Mouse (Mus musculus) R1 (cell line): ENCODE measurements around the gene Aaas.

Source experiments
- DNase-seq: peaks from one replicate; pipeline ENCODE4 v3.0.0-alpha.2; 2018; ENCODE audit warnings: low read depth, low spot score

The Aaas gene

DNA sequence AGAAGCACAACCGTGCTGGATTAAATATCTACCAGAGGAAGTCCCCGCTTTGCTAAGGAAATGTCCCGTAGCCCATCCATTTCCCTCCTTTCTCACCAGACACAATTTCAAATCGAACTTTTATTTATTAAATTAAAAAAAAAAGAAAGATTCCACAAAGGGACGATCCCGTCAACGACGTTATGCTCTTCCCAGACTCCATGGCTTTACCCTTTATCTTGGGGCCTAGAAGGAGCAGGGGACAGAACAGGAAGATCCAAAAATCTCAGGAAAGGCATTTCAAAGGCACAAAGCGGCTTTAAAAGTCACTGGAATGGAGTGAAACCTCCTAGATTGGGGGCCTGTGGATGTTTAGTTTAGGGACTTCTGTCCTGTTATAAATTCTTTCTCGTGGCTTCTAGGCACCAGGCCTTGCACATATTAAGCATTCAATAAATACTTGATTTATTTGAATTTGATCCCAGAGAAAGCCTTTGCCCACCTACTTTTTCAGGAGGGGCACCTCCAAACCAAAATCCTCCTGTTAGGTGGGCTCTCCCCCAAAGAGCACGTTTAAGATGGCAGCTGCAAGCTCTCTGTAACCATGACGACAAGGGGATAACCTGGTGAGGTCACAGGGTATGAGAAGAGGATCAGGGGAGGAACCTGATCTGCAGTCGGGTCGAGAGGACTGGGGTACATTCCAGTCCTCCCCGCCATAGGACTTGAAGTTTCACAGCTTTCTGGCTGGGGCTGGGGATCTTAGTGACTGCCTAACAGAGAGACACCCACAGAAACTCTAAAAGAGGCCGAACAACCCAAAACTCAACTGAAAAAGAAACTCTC, 6.1 kb upstream of the Aaas start:
- DNase-seq = peak; percentile 60

DNA sequence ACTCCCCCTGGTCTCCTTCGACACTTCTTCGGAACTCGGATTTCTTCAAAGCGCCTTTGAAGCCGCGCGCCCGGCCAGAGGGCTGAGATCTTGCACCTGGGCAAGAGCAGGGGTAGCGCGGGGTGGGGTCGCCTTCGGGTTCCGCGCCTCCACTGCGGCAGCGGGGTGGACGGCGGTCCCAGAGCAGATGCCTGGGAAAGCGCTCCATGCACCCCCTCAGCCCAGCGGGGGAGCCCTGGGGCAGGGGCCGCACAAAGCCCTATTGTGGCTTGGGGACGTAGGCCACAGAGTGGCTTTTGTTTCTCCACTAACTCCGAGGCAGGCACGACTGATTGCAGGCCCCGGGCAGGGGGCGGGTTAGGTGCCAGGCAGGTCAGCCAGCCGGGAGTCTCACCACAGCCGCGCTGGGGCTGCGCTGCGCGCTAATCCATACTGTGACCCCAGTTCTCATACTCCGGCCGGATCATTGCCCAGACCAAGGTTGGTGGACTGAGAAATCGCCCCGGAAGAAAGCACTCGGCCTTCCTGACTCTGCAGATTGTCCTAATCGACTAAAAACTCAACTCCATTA, 5.4 kb upstream of the Aaas start:
- DNase-seq = peak; percentile 74

DNA sequence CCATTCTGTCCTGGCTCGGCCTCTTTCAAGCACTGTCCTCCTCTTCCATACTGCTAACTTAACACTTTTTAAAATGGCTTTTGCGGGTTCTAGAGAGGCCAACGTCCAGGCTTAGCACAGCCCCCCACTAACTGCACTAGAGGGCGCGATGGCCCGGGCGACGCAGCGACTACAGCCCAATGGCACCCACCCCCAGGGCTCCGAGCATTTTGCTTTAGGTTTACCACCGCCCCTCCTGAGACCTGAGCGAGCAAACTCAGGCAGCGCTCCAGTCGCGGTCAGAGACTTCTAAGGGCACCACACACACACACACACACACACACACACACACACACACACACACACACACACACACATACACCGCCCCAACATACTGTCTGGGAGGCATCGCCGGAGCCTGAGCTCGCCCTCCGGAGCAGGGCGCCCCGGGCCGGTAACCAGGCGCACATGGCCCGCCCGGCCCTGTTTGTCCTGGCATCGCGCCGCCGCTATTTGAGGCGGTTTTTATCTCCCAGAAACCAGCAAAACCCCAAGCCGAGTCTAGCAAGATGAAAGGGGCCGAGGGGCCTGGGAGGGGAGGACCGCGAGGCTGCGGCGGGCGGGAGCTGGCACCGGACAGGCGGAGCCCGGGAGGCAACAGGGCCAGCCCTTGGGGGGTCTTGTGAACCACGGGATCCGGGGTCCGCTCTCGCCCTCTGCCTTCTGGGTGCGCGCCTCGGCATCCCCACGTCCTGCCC, 4.7 kb upstream of the Aaas start:
- peak; percentile 68 for DNase-seq

DNA sequence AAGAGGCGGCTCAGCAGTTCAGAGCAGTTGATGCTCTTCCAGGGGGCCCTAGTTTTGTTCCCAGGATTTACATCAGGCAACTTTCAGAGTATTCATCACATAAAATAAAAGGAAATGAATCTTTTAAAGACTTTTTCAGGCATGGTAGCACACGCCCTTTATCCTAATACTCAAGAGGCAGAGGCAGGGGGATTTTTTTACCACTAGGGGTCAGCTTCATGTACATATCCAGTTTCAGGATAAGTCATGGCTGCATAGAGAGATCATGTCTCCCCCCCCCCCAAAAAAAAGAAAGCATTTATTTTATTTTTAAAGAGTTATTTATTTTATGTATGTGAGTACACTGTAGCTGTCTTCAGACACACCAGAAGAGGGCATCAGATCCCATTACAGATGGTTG, 3.4 kb upstream of the Aaas start:
- peak; percentile 52 for DNase-seq

DNA sequence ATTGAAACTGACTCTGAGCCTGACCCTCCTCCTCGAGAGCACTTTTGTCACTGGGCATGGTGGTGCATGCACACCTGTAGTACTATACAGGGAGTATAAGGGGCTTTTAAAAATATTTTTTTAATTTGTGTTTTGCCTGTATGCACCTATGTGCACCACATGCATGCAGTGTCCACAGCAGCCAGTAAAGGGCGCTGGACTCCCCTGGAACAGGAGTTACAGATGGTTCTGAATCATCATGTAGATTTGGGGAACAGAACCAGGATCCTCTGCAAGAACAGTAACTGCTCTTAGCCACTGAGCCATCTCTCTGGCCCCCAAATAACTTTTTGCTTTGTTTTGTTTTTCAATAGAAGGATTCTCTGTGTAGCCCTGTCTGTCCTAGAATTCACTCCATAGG, 1.6 kb upstream of the Aaas start:
- no peak for DNase-seq

DNA sequence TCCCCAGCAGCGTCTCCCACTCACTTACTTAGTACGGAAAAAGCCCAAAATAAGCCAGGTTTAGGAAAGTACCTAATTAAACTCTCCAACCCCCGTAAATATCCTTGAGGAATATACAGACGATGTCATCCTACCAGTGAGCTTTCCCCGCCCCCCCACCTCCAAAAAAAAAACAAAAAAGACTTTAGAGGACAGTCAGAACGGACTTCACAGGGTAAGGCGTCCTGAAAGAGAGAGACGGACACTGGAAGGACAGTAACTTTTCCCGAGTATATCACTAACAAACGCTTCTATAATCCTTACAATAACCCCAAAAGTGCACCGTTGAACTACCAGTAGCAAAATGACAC, 346 bp upstream of the Aaas start:
- DNase-seq = no peak

DNA sequence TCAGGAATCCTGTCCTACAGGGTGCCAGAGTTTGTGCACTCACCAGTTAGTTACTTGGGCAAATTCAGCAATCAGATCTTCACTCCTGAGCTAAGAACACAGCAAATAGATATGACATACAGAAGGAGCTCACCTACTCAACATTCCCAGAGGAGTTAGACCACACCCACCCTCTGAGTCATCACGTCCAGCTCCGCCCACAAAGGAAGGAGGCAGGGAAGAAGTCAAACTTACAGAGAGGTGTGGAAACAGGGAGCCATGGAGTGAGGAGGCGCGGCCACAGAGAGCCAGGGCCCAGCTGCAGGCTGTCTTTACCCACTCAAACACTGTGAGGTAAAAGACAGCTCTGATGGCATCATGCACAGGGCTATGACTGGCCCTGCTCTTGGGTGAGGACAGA, 4.1 kb downstream of the Aaas start:
- peak; percentile 91 for DNase-seq

DNA sequence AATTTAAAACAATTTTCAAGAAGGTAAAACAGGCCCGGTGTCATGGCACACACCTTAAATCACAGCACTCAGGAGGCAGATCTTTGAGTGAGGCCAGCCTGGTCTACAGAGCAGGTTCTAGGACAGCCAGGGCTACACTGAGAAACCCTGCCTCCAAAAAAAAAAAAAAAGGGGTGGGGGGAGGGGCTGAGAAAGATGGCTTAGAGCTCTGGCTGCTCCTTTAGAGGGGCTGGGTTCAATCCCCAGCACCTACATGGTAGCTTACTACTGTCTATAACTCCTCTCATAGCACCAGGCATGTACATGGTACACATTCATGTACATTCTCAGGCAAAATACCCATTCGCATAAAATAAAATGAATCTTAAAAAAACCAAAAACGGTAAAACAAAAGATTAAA, 6.1 kb downstream of the Aaas start:
- DNase-seq = no peak

DNA sequence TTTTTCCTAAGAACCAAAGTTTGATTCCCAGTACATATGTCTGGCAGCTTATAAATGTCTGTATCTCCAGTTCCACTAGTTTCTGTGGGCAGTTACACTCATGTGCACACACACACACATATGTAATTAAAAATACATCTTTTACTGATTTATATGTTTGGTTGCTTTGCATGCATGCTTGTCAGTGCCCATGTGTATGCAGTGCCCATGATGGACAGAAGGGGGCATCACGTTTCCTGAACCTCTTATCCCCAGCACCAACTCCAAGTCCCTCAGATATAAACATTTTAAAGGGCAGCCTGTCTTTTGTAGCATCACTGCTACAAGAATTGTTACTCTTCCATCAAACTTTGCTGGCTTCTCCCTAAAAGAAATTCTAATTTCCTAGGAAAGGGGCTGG, 9.0 kb downstream of the Aaas start:
- peak; percentile 72 for DNase-seq

DNA sequence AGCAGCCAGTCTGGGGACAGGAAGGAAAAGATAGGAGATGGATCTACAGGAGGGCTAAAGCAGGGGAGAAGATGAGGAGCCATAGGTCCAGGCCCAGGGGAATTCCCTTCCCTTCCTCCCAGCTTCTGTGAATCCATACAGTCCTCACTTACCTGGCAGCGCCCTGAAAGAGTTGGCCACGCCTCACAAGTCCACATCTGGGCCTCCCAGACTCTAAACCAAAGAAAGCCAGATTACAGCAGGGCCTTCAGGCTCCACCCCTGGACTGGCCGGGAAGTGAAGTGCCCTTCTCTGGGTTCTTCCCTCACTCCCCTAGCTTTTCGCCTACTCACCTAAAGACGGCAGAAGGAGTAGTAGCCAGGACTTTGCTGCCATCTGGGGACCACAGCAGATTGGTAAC, 11.0 kb downstream of the Aaas start:
- DNase-seq = no peak

DNA sequence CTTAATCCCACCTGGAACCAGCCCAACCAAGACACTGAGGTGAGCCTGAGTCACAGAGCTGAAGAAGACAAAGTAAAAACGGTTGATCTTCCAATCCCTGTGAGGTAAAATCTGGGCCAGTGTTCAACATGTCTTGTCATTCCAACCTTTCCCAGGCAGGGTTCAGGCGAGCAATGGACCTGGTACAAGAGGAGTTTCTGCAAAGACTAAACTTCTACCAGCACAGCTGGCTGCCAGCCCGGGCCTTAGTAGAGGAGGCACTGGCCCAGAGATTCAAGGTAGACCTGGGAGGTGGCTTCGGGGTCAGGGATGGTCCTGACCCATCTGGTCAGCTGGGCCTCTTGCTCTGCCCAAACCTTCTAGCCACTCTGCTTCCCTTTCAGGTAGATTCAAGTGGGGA, 13.6 kb downstream of the Aaas start:
- DNase-seq = no peak

DNA sequence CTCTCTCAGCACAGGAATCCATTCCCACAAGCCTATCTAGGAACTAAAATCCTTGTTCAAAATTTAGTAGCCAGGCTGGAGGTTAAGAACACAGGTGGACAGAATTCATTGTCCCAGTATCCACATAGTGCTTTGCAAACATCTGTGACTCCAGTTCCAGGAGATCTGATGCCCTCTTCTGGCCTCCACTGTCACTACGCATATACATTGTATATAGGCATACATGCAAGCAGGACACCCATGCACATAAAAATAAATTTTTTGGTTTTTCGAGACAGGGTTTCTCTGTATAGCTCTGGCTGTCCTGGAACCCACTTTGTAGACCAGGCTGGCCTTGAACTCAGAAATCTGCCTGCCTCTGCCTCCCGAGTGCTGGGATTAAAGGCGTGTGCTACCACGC, 14.6 kb downstream of the Aaas start:
- DNase-seq = peak; percentile 47

DNA sequence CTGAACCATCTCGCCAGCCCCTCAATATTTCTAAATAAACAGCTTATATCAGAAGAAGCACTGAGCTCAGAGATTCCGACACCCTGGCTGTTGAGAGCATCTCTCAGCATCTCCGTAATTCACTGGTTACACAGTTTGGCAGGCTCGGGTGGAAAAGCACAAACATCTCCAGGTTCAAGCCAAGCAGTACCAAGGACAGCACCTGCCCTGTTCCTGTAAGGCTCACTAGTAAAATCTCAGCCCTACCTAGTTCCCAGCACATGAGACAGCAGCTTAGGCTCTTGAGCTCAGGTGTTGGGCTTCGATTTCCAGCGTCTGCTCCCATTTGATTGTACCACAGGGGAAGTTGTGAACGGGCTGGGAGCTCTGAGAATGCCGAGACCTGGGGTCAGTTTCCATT, 15.3 kb downstream of the Aaas start:
- DNase-seq = peak; percentile 66

DNA sequence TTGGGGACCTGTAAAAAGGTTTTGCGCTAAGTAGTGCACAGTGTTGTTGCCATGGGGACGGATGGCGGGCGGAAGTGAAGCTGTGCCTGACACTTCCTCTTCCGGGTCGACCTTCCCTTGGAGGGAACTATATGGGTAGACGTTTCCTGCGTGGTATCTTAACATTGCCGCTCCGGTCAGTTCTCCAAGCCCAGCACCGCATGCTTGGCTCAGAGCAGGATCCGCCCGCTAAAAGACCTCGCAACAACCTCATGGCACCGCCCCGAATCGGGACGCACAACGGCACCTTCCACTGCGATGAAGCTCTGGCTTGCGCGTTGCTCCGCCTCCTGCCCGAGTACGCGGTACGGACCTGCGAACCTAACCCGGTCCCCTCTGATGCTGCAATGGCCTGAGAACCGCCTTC, 19.0 kb downstream of the Aaas start, which contains the start of gene Myg1:
Gene Myg1, plus strand, starts transcription at position 100 of the 406 bp plus-strand sequence.
- DNase-seq = peak; percentile 96

DNA sequence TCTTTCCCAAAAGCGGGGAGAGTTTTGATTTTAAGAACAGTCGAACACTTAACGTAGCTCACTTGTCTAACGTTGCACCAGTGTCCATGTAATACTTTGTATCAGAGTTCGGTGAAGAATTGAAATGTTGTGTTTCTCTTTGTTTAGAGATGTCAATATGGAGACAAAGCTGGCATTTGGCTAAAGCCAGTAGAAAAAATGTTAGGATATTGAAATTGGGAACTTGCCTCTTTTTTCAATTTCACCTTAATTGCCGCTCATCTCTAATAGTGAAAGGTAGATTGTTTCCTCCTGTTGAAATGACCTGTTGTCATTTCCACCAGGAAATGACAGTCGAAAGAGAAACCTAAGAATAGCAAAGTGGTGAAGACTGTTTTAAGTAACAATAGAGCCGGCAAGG, 23.7 kb downstream of the Aaas start:
- no peak for DNase-seq

DNA sequence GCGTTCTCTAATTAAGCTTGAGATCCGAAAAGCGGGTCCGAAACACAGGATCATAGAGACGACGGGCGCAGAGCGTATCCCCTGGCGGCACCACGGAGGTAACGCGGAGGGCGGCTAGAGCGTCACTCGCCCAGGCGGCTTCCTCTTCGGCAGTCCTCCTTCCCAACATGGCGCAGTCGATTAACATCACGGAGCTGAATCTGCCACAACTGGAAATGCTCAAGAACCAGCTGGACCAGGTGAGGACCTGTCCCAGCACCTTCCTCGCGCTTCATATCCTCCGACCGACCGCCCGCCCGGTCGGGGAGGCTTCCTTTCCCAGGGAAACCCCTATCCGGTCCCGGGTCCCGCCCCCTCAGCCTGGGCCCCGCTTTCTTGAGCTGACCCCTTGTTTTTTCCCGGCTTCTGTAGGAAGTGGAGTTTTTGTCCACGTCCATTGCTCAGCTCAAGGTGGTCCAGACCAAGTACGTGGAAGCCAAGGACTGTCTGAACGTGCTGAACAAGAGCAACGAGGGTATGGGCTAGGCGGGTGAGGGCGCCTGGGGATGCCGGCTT, 24.5 kb downstream of the Aaas start, which contains the start of gene Pfdn5:
Gene Pfdn5, plus strand, starts transcription at position 95 of the 555 bp plus-strand sequence.
- peak; percentile 84 for DNase-seq

DNA sequence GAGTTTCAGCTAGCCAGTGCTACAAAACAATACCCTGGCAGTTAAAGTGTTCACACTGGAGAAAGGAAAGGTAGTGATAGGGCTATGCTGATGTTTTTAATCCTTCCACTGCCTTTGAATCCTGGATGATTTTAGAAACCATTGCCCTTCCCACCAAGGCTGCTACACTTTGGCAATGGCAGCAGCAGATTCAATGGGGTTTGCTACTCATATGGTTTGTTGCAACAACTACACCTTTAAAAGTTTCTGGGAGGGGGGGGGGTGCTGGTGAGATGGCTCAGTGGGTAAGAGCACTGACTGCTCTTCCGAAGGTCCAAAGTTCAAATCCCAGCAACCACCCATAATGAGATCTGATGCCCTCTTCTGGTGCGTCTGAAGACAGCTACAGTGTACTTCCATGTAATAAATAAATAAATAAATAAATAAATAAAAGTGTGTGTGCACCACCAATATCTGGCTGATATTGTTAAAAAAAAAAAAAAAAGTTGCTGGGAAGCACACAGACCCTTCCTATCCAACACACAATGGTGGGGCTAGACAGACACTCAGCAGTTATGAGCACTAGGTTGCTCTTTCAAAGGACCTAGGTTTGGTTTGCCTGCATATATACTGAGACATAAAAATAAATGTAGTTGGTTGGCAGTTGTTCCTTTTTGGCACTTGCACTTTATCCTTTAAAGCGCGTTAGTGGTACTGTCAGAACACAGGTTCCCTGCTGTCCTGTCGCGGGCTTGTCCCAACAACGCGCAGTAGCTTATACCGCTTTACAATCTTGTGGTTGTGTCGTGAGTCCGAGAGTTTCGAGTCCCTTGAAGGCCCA, 25.7 kb downstream of the Aaas start:
- DNase-seq = no peak

DNA sequence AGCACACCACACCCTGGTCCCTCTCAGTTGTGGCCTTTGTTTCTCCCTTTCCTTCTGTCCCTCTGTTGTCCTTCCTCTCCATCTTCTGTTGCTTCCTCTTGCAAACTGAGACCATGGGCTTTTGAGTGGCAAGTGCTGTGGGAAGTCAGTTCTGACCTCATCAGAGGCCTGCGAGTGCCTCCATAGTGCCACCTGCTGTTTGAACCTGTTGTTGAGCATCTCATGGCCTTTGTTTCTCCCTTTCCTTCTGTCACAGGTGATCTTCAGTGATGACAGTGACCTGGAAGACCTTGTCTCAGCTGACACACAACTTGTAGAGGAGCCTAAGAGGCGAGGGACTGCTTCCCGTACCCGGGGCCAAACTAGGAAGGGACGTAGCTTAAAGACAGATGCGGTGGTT, 34.3 kb downstream of the Aaas start:
- peak; percentile 79 for DNase-seq

DNA sequence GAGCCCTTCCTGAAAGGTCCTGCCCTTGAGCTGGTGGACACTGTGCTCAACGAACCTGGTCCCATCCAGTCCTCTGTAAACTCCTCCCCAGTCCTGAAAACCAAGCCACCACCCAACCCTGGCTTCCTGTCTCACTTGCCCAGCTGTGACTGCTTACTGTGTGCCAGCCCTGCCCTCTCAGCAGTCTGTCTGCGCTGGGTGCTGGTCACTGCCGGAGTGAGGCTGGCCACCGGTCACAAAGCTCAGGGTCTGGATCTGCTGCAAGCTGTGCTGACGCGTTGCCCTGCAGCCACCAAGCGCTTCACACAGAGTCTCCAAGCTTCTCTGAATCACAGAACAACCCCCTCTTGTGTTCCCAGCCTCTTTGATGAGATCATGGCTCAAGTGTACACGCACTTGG, 35.3 kb downstream of the Aaas start:
- DNase-seq = no peak

DNA sequence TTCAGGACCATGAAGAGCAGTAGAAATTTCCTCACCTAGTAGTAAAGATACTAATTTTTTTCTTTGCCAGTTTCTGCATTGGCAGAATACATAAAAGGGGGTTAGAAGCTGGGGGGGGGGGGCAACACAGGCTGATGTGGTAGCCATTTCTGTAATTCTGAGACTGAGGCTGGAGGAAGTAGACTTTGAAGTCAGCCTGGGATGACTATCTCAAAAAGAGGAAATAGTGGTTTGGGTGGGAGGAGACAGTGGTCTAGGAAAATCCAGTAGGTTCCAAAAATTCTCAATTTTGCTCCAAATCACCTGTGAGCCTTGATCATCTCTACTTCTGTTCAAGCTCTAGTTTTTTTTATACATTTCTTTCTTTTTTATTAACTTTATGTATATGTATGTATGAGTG, 39.1 kb downstream of the Aaas start:
- DNase-seq = no peak

DNA sequence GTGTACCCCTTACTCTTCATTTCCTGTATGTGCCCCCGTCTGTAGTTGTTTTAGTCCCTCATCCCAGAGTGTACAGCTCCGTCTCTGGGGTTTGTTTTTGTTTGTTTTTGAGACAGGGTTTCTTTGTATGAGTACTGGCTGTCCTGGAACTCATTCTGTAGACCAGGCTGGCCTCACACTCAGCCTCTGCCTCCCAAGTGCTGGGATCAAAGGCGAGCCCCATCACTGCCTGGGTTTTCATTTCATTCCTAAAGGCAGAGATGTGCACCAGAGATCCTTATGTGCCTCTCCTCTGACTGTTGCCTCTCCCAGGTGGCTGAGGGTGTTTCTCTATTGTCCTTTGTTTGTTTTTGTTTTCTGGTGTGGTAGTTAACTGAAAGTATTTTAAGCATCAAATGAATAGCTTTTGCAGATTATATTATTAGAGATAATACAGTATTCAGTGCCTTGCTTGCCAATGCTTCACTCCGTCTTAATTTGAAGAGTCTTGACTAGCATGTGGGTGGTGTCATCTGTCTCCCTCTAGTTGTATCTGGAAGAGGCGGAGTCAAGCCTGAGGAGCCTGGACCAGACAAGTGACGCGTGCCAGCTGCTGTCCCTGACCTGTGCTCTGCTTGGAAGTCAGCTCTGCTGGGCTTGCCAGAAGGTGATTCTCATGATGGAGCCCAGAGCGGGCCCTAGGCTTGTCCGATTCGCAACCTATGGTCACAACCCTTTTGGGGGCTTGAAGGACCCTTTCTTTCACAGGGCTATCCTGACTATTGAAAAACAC, 40.3 kb downstream of the Aaas start:
- DNase-seq = no peak
